Mouse (Mus musculus): ENCODE results near the gene Pgp. TPM values are rescaled to one million over a fixed set of nuclear protein-coding genes. Genes with fewer than 3 reads are reported as not detected.
"Not testable (repeated sequence)": the region's sequence is repeated elsewhere in the genome, so short reads cannot be mapped to it uniquely, and the experiment has no call there.

The Pgp gene
- 50.2 and 51.3 TPM in 2 replicates for polyA plus RNA-seq (2015; fragmentation: Nextera tagmentation; extraction: Ambion mirVana)

GRCm38 (mm10) chr17:24469910-24470602 is at the start of gene Pgp, which contains the start of gene E4f1:
TSS of gene Pgp (plus strand) at chr17:24470392.
TSS of gene E4f1 (minus strand) at chr17:24470313.
- Histone ChIP-seq H3K4me3 (peak within 1 kb of the TSS; percentile 85), H3K9ac (peak within 1 kb of the TSS; percentile 92), H3K36me3 (peaks cover 28% of the 10 kb centered on the region), H3K4me1 (peaks cover 33% of the 10 kb centered on the region), H3K27ac (peak within 1 kb of the TSS; percentile 78), H3K9me3 (no peaks in the 10 kb centered on the region), H3K27me3 (no peaks in the 10 kb centered on the region), H3K4me2 (replicated peaks) (peak within 1 kb of the TSS; percentile 100)
- peak; percentile 98 for ATAC-seq (ENCODE audit: low FRiP score, low read depth)
- under 1% methylated on average over 71 of the region's 75 CpGs for WGBS

- Histone ChIP-seq H3K9me3 (no peaks in the 10 kb centered on the region), H3K4me2 (replicated peaks) (no peak overlapping the region), H3K4me3 (no peak overlapping the region), H3K9ac (peak overlapping the region; percentile 19; the same call in 1 of the 2 replicates), H3K27ac (no peak overlapping the region), H3K27me3 (no peaks in the 10 kb centered on the region), H3K36me3 (peaks cover 71% of the 10 kb centered on the region), H3K4me1 (peaks cover 8% of the 10 kb centered on the region)
- no peak for ATAC-seq (ENCODE audit: low FRiP score, low read depth)
- WGBS: 89% methylated on average over 4 of the region's 4 CpGs
Measured at GRCm38 (mm10) chr17:24423114-24423513, 47.1 kb upstream of the Pgp start.

- no peak for ATAC-seq (ENCODE audit: low FRiP score, low read depth)
- peaks cover 58% of the 10 kb centered on the region for H3K36me3 ChIP-seq
- peaks cover 16% of the 10 kb centered on the region for H3K4me1 ChIP-seq
- no peaks in the 10 kb centered on the region for H3K27me3 ChIP-seq
- no peak overlapping the region for H3K9ac ChIP-seq
- H3K9me3 ChIP-seq: no peaks in the 10 kb centered on the region
- WGBS: 95% methylated on average over 5 of the region's 5 CpGs
- H3K27ac ChIP-seq: no peak overlapping the region
- H3K4me3 ChIP-seq: no peak overlapping the region
- H3K4me2 ChIP-seq (replicated peaks): no peak overlapping the region
Measured at GRCm38 (mm10) chr17:24424489-24424888, 45.7 kb upstream of the Pgp start.

- not testable (repeated sequence) for H3K9ac ChIP-seq; H3K9me3 ChIP-seq; H3K27ac ChIP-seq; H3K27me3 ChIP-seq; ATAC-seq (ENCODE audit: low FRiP score, low read depth); H3K4me3 ChIP-seq; H3K4me2 ChIP-seq (replicated peaks)
- Histone ChIP-seq H3K4me1 (peaks cover 24% of the 10 kb centered on the region), H3K36me3 (peaks cover 49% of the 10 kb centered on the region)
- WGBS: 93% methylated on average over 6 of the region's 8 CpGs
Measured at GRCm38 (mm10) chr17:24425326-24425725, 44.9 kb upstream of the Pgp start.

- H3K27ac ChIP-seq: peak overlapping the region; percentile 97; the same call in 1 of the 2 replicates
- ATAC-seq (ENCODE audit: low FRiP score, low read depth): no peak
- 87% methylated on average over 7 of the region's 7 CpGs for WGBS
Measured at GRCm38 (mm10) chr17:24425905-24426304, 44.3 kb upstream of the Pgp start.

GRCm38 (mm10) chr17:24426471-24427169 is 43.6 kb upstream of the Pgp start, which contains the start of gene Eci1:
TSS of gene Eci1 (plus strand) at chr17:24426641.
- Histone ChIP-seq H3K36me3 (peaks cover 36% of the 10 kb centered on the region), H3K4me2 (replicated peaks) (peak within 1 kb of the TSS; percentile 64), H3K27ac (peak within 1 kb of the TSS; percentile 97), H3K4me3 (peak within 1 kb of the TSS; percentile 78), H3K9ac (peak within 1 kb of the TSS; percentile 89), H3K4me1 (peaks cover 31% of the 10 kb centered on the region), H3K27me3 (no peaks in the 10 kb centered on the region), H3K9me3 (no peaks in the 10 kb centered on the region)
- WGBS: under 1% methylated on average over 48 of the region's 48 CpGs
- peak; percentile 96 for ATAC-seq (ENCODE audit: low FRiP score, low read depth)

More at GRCm38 (mm10) chr17:24425905-24426304, 44.3 kb upstream of the Pgp start:
- Histone ChIP-seq H3K4me1 (peaks cover 30% of the 10 kb centered on the region), H3K27me3 (no peaks in the 10 kb centered on the region), H3K4me2 (replicated peaks) (peak overlapping the region; percentile 64), H3K4me3 (peak overlapping the region; percentile 78), H3K36me3 (peaks cover 43% of the 10 kb centered on the region), H3K9me3 (no peaks in the 10 kb centered on the region), H3K9ac (no peak overlapping the region)

DNA sequence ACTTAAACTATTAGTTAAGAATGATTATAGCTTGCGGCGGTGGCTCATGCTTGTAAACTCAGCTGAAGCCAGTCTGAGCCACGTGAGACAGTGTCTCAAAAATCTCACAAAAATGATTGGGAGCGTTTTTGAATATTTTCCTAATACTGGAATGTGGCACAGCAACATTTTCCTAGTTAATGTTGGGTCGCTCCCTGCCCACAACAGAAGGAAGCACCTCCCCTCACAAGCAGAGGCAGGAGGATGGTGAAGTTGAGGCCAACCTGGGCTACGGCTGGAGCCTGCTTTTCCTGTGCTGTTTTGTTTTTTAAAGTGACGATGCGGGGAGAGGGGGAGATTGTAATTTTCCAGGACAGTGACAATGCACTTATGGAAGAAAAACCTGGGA is 43.0 kb upstream of the Pgp start:
- Histone ChIP-seq H3K27me3 (no peaks in the 10 kb centered on the region), H3K36me3 (peaks cover 31% of the 10 kb centered on the region), H3K4me3 (peak overlapping the region; percentile 78), H3K9ac (peak overlapping the region; percentile 89), H3K27ac (peak overlapping the region; percentile 97), H3K4me2 (replicated peaks) (peak overlapping the region; percentile 64), H3K4me1 (peaks cover 31% of the 10 kb centered on the region), H3K9me3 (no peaks in the 10 kb centered on the region)
- 4% methylated on average over 8 of the region's 8 CpGs for WGBS
- ATAC-seq (ENCODE audit: low FRiP score, low read depth): no peak

DNA sequence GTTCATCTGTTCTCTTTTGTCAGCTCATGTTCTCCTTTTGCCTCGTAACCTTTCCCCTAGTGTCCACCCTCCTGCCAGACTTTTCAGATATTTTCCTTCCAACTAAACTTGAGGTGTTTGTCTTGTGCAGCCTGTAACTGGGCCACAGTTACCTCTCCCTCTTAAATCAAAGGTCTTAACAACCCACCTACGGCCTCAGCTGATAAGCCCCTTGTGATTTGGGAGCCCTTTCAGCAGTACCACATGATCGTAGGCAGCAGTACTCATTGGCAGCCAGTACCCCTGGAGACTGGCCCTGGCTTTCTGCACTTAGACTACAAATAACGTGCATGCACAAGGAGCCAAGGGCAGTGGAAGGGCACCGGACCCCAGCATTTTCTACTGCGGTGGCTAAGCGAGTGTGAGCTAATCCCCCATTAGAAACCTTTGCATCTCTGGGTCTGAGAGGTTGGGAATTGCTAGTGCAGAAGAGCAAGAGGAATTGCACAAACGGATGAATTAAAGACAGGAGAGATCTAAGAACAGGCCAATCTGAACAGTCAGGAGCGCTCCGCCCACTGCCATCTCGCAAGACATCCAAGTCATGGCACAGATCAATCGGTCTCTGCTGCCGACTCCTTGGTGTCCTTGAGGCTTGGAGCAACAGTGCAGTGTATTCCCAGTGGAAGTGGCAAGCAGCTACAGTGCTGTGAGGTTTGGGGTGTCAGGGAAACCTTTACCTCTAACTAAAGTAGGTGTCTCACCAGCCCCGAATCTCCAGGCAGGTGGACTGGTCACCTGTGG is 40.8 kb upstream of the Pgp start:
- H3K27ac ChIP-seq: no peak overlapping the region
- H3K27me3 ChIP-seq: no peaks in the 10 kb centered on the region
- no peak overlapping the region for H3K9ac ChIP-seq
- H3K9me3 ChIP-seq: no peaks in the 10 kb centered on the region
- H3K36me3 ChIP-seq: peaks cover 27% of the 10 kb centered on the region
- 79% methylated on average over 14 of the region's 14 CpGs for WGBS
- no peak overlapping the region for H3K4me2 ChIP-seq (replicated peaks)
- H3K4me1 ChIP-seq: peaks cover 31% of the 10 kb centered on the region
- ATAC-seq (ENCODE audit: low FRiP score, low read depth): no peak
- H3K4me3 ChIP-seq: no peak overlapping the region

GRCm38 (mm10) chr17:24437016-24437415 is 33.2 kb upstream of the Pgp start:
- peak; percentile 54 for ATAC-seq (ENCODE audit: low FRiP score, low read depth)
- Histone ChIP-seq H3K4me3 (no peak overlapping the region), H3K36me3 (peaks cover 78% of the 10 kb centered on the region), H3K9ac (no peak overlapping the region), H3K9me3 (no peaks in the 10 kb centered on the region), H3K27me3 (no peaks in the 10 kb centered on the region), H3K27ac (no peak overlapping the region), H3K4me1 (no peaks in the 10 kb centered on the region), H3K4me2 (replicated peaks) (no peak overlapping the region)
- WGBS: 75% methylated on average over 5 of the region's 5 CpGs

DNA sequence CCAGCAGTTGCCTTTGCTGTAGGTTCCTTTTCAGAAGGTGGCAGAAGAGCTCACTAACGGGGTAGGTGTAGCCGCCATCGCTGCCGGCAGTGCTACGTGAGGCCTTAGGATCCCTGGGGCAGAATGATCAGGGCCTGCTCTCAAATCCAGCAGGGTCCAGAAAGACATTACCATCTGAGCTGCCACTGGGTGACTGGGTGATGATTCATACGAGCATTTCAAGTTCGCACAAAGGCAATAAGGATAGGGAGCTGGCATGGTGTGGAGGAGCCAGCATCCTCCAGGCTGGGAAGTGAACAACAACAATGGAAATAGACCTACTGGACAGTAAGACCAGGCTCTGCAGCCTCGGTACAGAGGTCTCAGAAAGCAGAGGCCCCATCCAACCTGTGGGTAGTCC is 29.8 kb upstream of the Pgp start:
- no peak overlapping the region for H3K4me3 ChIP-seq

DNA sequence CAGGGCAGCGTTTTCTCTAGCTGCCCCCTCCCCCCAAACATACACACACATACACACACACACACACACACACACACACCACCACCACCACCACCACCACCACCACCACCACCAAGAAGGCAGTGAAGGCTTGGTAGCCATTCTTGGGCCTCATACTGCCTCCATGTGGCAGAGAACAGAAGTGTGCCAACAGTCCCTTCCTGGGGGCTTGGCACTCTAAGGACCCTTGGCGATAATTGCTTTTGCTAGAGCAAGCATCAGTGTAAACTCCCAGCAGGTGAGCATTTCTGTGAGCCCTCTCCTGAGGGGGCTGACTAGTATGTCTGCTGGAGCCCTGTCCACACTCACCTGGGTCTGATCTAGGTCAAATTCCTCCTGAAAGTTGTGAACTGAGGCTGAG is 29.0 kb upstream of the Pgp start:
- Histone ChIP-seq H3K4me3 (no peak overlapping the region), H3K9me3 (no peaks in the 10 kb centered on the region), H3K9ac (no peak overlapping the region), H3K4me1 (no peaks in the 10 kb centered on the region), H3K27ac (no peak overlapping the region), H3K27me3 (no peaks in the 10 kb centered on the region), H3K4me2 (replicated peaks) (no peak overlapping the region), H3K36me3 (peaks cover 85% of the 10 kb centered on the region)
- 54% methylated on average over 2 of the region's 2 CpGs for WGBS
- no peak for ATAC-seq (ENCODE audit: low FRiP score, low read depth)

More for the DNA sequence above, 29.8 kb upstream of the Pgp start:
- Histone ChIP-seq H3K36me3 (peaks cover 84% of the 10 kb centered on the region), H3K27ac (no peak overlapping the region), H3K27me3 (no peaks in the 10 kb centered on the region), H3K4me2 (replicated peaks) (no peak overlapping the region), H3K9ac (no peak overlapping the region), H3K9me3 (no peaks in the 10 kb centered on the region), H3K4me1 (no peaks in the 10 kb centered on the region)
- WGBS: 90% methylated on average over 8 of the region's 8 CpGs
- ATAC-seq (ENCODE audit: low FRiP score, low read depth): no peak

DNA sequence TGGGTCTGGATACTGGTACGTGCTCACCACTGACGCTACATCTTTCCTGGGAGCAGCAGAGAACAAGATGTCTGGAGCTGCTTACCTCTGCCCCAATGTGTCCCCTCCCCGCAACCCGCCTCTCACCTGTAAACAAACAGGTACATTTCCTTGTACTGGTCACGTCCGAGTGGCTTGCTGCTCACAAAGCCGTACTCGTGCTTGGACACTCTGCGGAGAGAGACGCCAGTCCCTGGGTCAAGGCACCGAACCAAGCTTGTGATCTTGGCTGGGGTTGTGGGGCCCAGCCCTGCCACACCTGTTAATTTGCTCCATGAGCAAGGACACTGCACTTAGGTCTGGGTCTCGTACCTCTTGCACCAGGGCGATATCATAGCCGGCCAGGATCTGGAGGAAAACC is 28.1 kb upstream of the Pgp start:
- Histone ChIP-seq H3K4me1 (no peaks in the 10 kb centered on the region), H3K4me3 (no peak overlapping the region), H3K9ac (no peak overlapping the region), H3K9me3 (no peaks in the 10 kb centered on the region), H3K27ac (no peak overlapping the region), H3K27me3 (no peaks in the 10 kb centered on the region), H3K4me2 (replicated peaks) (no peak overlapping the region), H3K36me3 (peaks cover 91% of the 10 kb centered on the region)
- no peak for ATAC-seq (ENCODE audit: low FRiP score, low read depth)
- WGBS: 92% methylated on average over 14 of the region's 14 CpGs
